Mouse (Mus musculus) hindlimb bud, embryonic 11.5 days (tissue): ENCODE data around the gene Ggt6.
"Not testable (repeated sequence)": the region's sequence is repeated elsewhere in the genome, so short reads cannot be mapped to it uniquely, and the experiment has no call there.

Source experiments
- DNase-seq: peaks from one replicate; pipeline ENCODE4 v3.0.0-alpha.2; 2012; ENCODE audit warnings: low read depth, low spot score; ENCODE audit errors: extremely low spot score

The Ggt6 gene

GRCm38 (mm10) chr11:72436756-72437650 lies 1.7 kb downstream of the Ggt6 start:
- no peak for DNase-seq

- no peak for DNase-seq
Observed at GRCm38 (mm10) chr11:72438411-72438810, 3.1 kb downstream of the Ggt6 start.

- not testable (repeated sequence) for DNase-seq
Observed at GRCm38 (mm10) chr11:72440597-72440964, 5.3 kb downstream of the Ggt6 start.

- peak; percentile 83 for DNase-seq
Observed at GRCm38 (mm10) chr11:72440965-72441664, 5.8 kb downstream of the Ggt6 start, which contains the start of gene Mybbp1a. Gene Mybbp1a (plus strand): TSS chr11:72441355.

- no peak for DNase-seq
Observed at GRCm38 (mm10) chr11:72446311-72447105, 11.2 kb downstream of the Ggt6 start.

- DNase-seq = no peak
Observed at GRCm38 (mm10) chr11:72447475-72447874, 12.1 kb downstream of the Ggt6 start.

- DNase-seq = no peak
Observed at GRCm38 (mm10) chr11:72452140-72452665, 16.9 kb downstream of the Ggt6 start.

GRCm38 (mm10) chr11:72453105-72453953 lies 18.0 kb downstream of the Ggt6 start:
- DNase-seq = no peak

GRCm38 (mm10) chr11:72455694-72456093 lies 20.4 kb downstream of the Ggt6 start:
- no peak for DNase-seq

GRCm38 (mm10) chr11:72457995-72458496 lies 22.7 kb downstream of the Ggt6 start:
- DNase-seq = no peak

GRCm38 (mm10) chr11:72458502-72458901 lies 23.2 kb downstream of the Ggt6 start:
- no peak for DNase-seq

GRCm38 (mm10) chr11:72461500-72461981 lies 26.2 kb downstream of the Ggt6 start:
- no peak for DNase-seq

- no peak for DNase-seq
Observed at GRCm38 (mm10) chr11:72464821-72465220, 29.5 kb downstream of the Ggt6 start.

- DNase-seq = no peak
Observed at GRCm38 (mm10) chr11:72465978-72466693, 30.8 kb downstream of the Ggt6 start.

- DNase-seq = no peak
Observed at GRCm38 (mm10) chr11:72466694-72467507, 31.6 kb downstream of the Ggt6 start.

GRCm38 (mm10) chr11:72468525-72468924 lies 33.2 kb downstream of the Ggt6 start:
- no peak for DNase-seq

GRCm38 (mm10) chr11:72469217-72469616 lies 33.9 kb downstream of the Ggt6 start:
- no peak for DNase-seq

GRCm38 (mm10) chr11:72470004-72470403 lies 34.7 kb downstream of the Ggt6 start:
- no peak for DNase-seq
